Mouse (Mus musculus): ENCODE results near the gene Dock10. TPM values are rescaled to one million over a fixed set of nuclear protein-coding genes. Genes with fewer than 3 reads are reported as not detected.

Dock10 gene
- total and polyA plus RNA-seq, 2 experiments: 1.0 to 6.8 TPM

DNA sequence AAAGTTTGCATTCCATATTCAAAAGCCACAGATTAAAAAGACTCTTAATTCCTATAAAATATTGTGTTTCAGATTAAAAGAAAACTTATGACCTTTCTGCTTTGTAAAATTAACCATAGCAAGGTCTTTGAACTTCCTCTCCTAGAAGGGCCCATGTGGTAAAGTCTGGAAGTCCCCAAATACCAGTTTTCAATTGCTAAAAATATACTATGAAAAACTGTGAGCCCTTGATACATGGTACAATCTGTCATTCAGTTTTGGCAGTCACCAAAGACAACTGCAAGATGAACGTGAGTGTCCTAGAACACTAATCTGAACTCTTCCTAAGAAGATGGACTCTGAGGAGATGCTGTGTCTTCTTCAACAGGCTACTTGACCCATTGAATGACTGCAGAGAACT lies 117.0 kb downstream of the Dock10 start:
- TF ChIP-seq POLR2A (IDR thresholded peaks at IDR 0.05; ENCODE audit: extremely low read depth, insufficient read depth, low read length) (no peak), CTCF (IDR thresholded peaks at IDR 0.05; ENCODE audit: low read depth, low read length) (no peak)
- H3K27me3 ChIP-seq (ENCODE audit: control insufficient read depth, insufficient read depth, low read length): no peaks in the 10 kb centered on the region
- H3K79me2 ChIP-seq (ENCODE audit: control insufficient read depth, insufficient read depth, low read length): no peaks in the 10 kb centered on the region
- H3K4me3 ChIP-seq (ENCODE audit: insufficient read depth, low read depth, low read length): no peak overlapping the region
- no peaks in the 10 kb centered on the region for H3K36me3 ChIP-seq (ENCODE audit: control insufficient read depth, insufficient read depth, low read length)
- WGBS: 63% methylated on average over 1 of the region's 1 CpGs
- no peak overlapping the region for H3K9ac ChIP-seq (ENCODE audit: low read depth, low read length)
- H3K27ac ChIP-seq (replicated peaks; ENCODE audit: insufficient read depth, low read depth, low read length): no peak overlapping the region
- H3K4me1 ChIP-seq (ENCODE audit: control insufficient read depth, insufficient read depth, low read length): peaks cover 2% of the 10 kb centered on the region; the same call in 1 of the 2 replicates
- DNase-seq (ENCODE audit: extremely low read depth, low read depth, low spot score): no peak

DNA sequence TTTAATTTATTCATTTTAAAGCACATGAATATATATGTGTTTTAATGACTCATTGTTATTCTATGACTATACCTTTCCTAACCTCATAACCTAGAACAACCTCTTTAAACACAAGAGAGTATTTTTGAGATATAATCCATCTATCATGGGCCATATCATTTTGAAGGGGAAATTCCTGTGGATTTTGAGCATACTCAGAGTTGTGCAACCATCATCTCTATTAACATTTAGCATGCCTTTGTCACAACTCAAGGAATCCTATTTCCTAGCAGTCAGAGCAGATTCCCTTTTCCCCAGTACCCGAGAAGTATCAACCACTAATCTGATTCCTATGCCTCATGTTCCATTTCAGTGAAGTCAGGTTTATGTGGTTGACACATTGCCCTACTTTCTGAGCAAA lies 118.8 kb downstream of the Dock10 start:
- TF ChIP-seq CTCF (IDR thresholded peaks at IDR 0.05; ENCODE audit: low read depth, low read length) (no peak), POLR2A (IDR thresholded peaks at IDR 0.05; ENCODE audit: extremely low read depth, insufficient read depth, low read length) (no peak)
- Histone ChIP-seq H3K27me3 (ENCODE audit: control insufficient read depth, insufficient read depth, low read length) (no peaks in the 10 kb centered on the region), H3K4me1 (ENCODE audit: control insufficient read depth, insufficient read depth, low read length) (peaks cover 2% of the 10 kb centered on the region; the same call in 1 of the 2 replicates), H3K27ac (replicated peaks; ENCODE audit: insufficient read depth, low read depth, low read length) (no peak overlapping the region), H3K36me3 (ENCODE audit: control insufficient read depth, insufficient read depth, low read length) (no peaks in the 10 kb centered on the region), H3K4me3 (ENCODE audit: insufficient read depth, low read depth, low read length) (no peak overlapping the region), H3K79me2 (ENCODE audit: control insufficient read depth, insufficient read depth, low read length) (no peaks in the 10 kb centered on the region), H3K9ac (ENCODE audit: low read depth, low read length) (no peak overlapping the region)
- no peak for DNase-seq (ENCODE audit: extremely low read depth, low read depth, low spot score)
- WGBS: 74% methylated on average over 1 of the region's 1 CpGs

DNA sequence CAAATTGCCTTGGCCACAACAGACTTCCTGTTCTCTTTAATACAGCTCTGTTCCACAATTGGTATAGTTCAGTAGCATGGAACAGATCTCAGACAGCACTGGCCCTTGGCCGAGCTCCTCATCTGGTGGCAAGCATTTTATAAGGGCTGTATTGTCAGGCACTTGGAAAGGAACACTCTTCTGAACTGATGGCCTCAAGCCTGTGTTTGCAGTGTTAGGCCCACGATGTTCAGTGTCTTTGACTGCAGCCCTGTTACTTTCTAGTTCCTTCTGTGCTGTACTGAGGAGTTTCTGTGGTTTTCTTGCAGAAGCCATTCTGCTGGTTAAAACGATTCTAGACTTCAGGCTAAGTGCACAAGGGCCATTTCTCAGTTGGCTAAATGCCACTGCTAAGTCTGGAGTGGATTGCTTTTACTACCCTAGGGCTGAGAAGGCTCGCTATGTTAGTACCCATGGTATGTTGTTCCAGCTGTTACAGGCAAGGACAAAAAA lies 121.1 kb downstream of the Dock10 start:
- DNase-seq (ENCODE audit: extremely low read depth, low read depth, low spot score): peak; percentile 44
- peaks cover 2% of the 10 kb centered on the region; the same call in 1 of the 2 replicates for H3K4me1 ChIP-seq (ENCODE audit: control insufficient read depth, insufficient read depth, low read length)
- H3K36me3 ChIP-seq (ENCODE audit: control insufficient read depth, insufficient read depth, low read length): no peaks in the 10 kb centered on the region
- no peak overlapping the region for H3K9ac ChIP-seq (ENCODE audit: low read depth, low read length)
- H3K27ac ChIP-seq (replicated peaks; ENCODE audit: insufficient read depth, low read depth, low read length): peak overlapping the region; percentile 27
- H3K27me3 ChIP-seq (ENCODE audit: control insufficient read depth, insufficient read depth, low read length): no peaks in the 10 kb centered on the region
- no peak overlapping the region for H3K4me3 ChIP-seq (ENCODE audit: insufficient read depth, low read depth, low read length)
- H3K79me2 ChIP-seq (ENCODE audit: control insufficient read depth, insufficient read depth, low read length): no peaks in the 10 kb centered on the region
- 70% methylated on average over 4 of the region's 4 CpGs for WGBS
- TF ChIP-seq CTCF (IDR thresholded peaks at IDR 0.05; ENCODE audit: low read depth, low read length) (no peak), POLR2A (IDR thresholded peaks at IDR 0.05; ENCODE audit: extremely low read depth, insufficient read depth, low read length) (no peak)

DNA sequence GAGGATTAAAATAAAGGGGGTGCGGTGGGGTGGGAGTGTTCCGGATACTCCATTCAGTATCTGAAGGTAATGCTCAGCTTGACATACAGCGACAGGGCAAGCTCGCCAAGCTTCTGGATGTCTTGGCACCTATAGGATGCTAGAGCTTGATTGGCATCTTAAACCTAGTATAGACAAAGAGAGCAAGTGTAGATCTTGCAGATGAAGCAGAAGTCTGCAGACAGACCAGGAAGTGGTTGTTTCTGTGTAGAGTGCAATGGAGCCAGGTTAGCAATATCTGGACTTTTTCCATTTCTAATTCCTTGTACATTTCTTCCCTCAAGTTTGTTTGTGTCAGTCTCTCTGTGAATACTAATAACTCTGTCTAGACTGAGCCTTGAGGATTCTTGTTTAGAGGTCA lies 122.5 kb downstream of the Dock10 start:
- Histone ChIP-seq H3K36me3 (ENCODE audit: control insufficient read depth, insufficient read depth, low read length) (no peaks in the 10 kb centered on the region), H3K4me1 (ENCODE audit: control insufficient read depth, insufficient read depth, low read length) (peaks cover 2% of the 10 kb centered on the region; the same call in 1 of the 2 replicates), H3K9ac (ENCODE audit: low read depth, low read length) (no peak overlapping the region), H3K27me3 (ENCODE audit: control insufficient read depth, insufficient read depth, low read length) (no peaks in the 10 kb centered on the region), H3K27ac (replicated peaks; ENCODE audit: insufficient read depth, low read depth, low read length) (0 out of 2 replicates have a peak overlapping the region, but pooled peaks have one; percentile 7), H3K4me3 (ENCODE audit: insufficient read depth, low read depth, low read length) (no peak overlapping the region), H3K79me2 (ENCODE audit: control insufficient read depth, insufficient read depth, low read length) (no peaks in the 10 kb centered on the region)
- no peak for TF ChIP-seq CTCF (IDR thresholded peaks at IDR 0.05; ENCODE audit: low read depth, low read length)
- no peak for TF ChIP-seq POLR2A (IDR thresholded peaks at IDR 0.05; ENCODE audit: extremely low read depth, insufficient read depth, low read length)
- 88% methylated on average over 4 of the region's 4 CpGs for WGBS
- DNase-seq (ENCODE audit: extremely low read depth, low read depth, low spot score): no peak

DNA sequence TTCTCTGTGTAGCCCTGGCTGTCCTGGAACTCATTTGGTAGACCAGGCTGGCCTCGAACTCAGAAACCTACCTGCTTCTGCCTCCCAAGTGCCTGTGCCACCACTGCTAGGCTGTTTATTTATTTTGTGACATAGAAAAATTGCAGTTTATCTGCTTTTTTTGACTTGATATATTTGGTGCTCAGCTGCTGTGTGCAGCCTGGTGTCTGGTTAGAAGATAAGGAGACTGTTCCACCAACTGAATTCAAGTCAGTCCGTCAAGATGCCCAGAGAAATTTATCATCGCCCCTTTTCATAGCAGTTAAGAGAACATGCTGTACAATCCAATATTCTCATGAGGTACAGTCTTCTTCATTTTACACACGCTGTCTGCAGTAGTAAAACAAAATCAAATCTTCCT lies 124.8 kb downstream of the Dock10 start:
- H3K27me3 ChIP-seq (ENCODE audit: control insufficient read depth, insufficient read depth, low read length): no peaks in the 10 kb centered on the region
- TF ChIP-seq POLR2A (IDR thresholded peaks at IDR 0.05; ENCODE audit: extremely low read depth, insufficient read depth, low read length) (no peak), CTCF (IDR thresholded peaks at IDR 0.05; ENCODE audit: low read depth, low read length) (no peak)
- H3K36me3 ChIP-seq (ENCODE audit: control insufficient read depth, insufficient read depth, low read length): no peaks in the 10 kb centered on the region
- no peak for DNase-seq (ENCODE audit: extremely low read depth, low read depth, low spot score)
- H3K4me3 ChIP-seq (ENCODE audit: insufficient read depth, low read depth, low read length): no peak overlapping the region
- H3K4me1 ChIP-seq (ENCODE audit: control insufficient read depth, insufficient read depth, low read length): peaks cover 2% of the 10 kb centered on the region; the same call in 1 of the 2 replicates
- H3K9ac ChIP-seq (ENCODE audit: low read depth, low read length): no peak overlapping the region
- no peak overlapping the region for H3K27ac ChIP-seq (replicated peaks; ENCODE audit: insufficient read depth, low read depth, low read length)
- H3K79me2 ChIP-seq (ENCODE audit: control insufficient read depth, insufficient read depth, low read length): no peaks in the 10 kb centered on the region
- WGBS: 91% methylated on average over 4 of the region's 4 CpGs
